Mouse (Mus musculus) midbrain, embryonic 16.5 days (tissue): ENCODE results near the gene Gm20838. TPM values are rescaled to one million over a fixed set of nuclear protein-coding genes. Genes with fewer than 3 reads are reported as not detected.
"Not testable (repeated sequence)": the region's sequence is repeated elsewhere in the genome, so short reads cannot be mapped to it uniquely, and the experiment has no call there.

Experiments
- ATAC-seq: fragments of 200-750 bp; cut with Nextera tagmentation; 2 replicates; pipeline ENCODE4 v1.8.0; 2017; ENCODE audit warnings: moderate TSS enrichment
- H3K27ac ChIP-seq: fragments of 300-500 bp; sonication (generic); 2 replicates; pipeline ENCODE4 v1.5.1; 2014; ENCODE audit warnings: mild to moderate bottlenecking, low read length, mixed read lengths
- H3K27me3 ChIP-seq: fragments of 300-500 bp; sonication (generic); 2 replicates; pipeline ENCODE4 v1.6.1; 2014; ENCODE audit warnings: low read depth, low read length, mixed read lengths; ENCODE audit not compliant: control insufficient read depth, insufficient read depth
- H3K36me3 ChIP-seq: fragments of 300-500 bp; sonication (generic); 2 replicates; pipeline ENCODE4 v1.6.1; 2014; ENCODE audit warnings: mild to moderate bottlenecking, low read length, moderate library complexity, mixed read lengths; ENCODE audit not compliant: control insufficient read depth, insufficient read depth
- H3K4me1 ChIP-seq: fragments of 300-500 bp; sonication (generic); 2 replicates; pipeline ENCODE4 v1.6.1; 2014; ENCODE audit warnings: mild to moderate bottlenecking, low read length, mixed read lengths; ENCODE audit not compliant: control insufficient read depth, insufficient read depth
- H3K4me2 ChIP-seq: fragments of 300-500 bp; sonication (generic); 2 replicates; pipeline ENCODE4 v1.6.1; 2014; ENCODE audit warnings: mild to moderate bottlenecking, low read length, mixed read lengths
- H3K4me3 ChIP-seq: fragments of 300-500 bp; sonication (generic); 2 replicates; pipeline ENCODE4 v1.5.1; 2014; ENCODE audit warnings: low read depth, mild to moderate bottlenecking, low read length, moderate library complexity, mixed read lengths
- H3K9ac ChIP-seq: fragments of 300-500 bp; sonication (generic); 2 replicates; pipeline ENCODE4 v1.6.1; 2014; ENCODE audit warnings: low read depth, low read length, mixed read lengths
- H3K9me3 ChIP-seq: fragments of 300-500 bp; sonication (generic); replicated peaks from 2 replicates; pipeline ENCODE4 v1.6.1; 2014; ENCODE audit warnings: mild to moderate bottlenecking, low read length, mixed read lengths; ENCODE audit not compliant: control insufficient read depth, poor library complexity, severe bottlenecking
- WGBS: fragments of 180-500 bp; shearing (Covaris S2); extraction: QIAGEN DNeasy Blood & Tissue Kit; methylation state at CpG from one replicate; pipeline ENCODE4 v1.1.7; 2014; 5-methylcytosine and 5-hydroxymethylcytosine counted together
- polyA plus RNA-seq: library from polyadenylated mRNA; unstranded; fragments of >200 nt; fragmentation: Nextera tagmentation; extraction: Ambion mirVana; gene quantifications from 2 replicates; pipeline ENCODE4 v1.2.1, GENCODE M21; 2015

The Gm20838 gene
- not detected in 2 replicates for polyA plus RNA-seq

DNA sequence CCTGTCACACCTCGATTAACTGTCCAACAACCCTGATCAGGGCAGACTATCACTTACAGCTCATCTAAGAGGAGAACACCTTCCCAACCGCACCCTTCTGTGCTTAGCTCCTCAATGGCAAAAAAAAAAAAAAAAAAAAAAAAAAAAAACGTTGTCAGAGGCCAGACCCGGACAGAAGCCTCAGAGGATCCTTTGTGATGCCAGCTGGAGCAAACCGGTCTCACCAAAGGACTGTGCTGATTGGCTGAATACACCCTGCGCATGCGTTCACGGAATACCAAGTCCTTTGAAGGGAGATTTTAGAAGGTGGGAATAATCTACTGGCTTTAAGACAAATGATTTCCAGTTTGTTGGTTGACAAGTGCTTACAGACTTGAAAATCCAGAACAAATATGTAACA lies at the start of gene Gm20838:
Gene Gm20838, minus strand, starts transcription at position 101 of the 400 bp plus-strand sequence.
- not testable (repeated sequence) for H3K9ac ChIP-seq, H3K4me2 ChIP-seq, H3K4me1 ChIP-seq, H3K36me3 ChIP-seq, H3K4me3 ChIP-seq, H3K9me3 ChIP-seq, H3K27ac ChIP-seq, ATAC-seq, H3K27me3 ChIP-seq
- WGBS: no CpG with 5 or more reads among the region's 8 CpGs
